Mouse (Mus musculus) regulatory T cell (primary cell): ENCODE results near the gene Prpf6.

Experiments used
- in situ Hi-C: fragments of 300-600 bp; cut with MboI, MseI; formaldehyde crosslinking; loops from one replicate; pipeline ENCODE4 v1.15.1; 2025; ENCODE audit warnings: high pct_unique_total_duplicates

The Prpf6 gene

GRCm38 (mm10) chr2:181579681-181580080 is 12.0 kb upstream of the Prpf6 start:
- in situ Hi-C loops, result loop anchor here (5.0 kb wide), 1 partner anchor 47 kb away; no protein-coding TSS in a partner anchor

- in situ Hi-C loops, result no loop called here
Observed at GRCm38 (mm10) chr2:181580131-181580772, 11.4 kb upstream of the Prpf6 start.

- in situ Hi-C loops, result no loop called here
Observed at GRCm38 (mm10) chr2:181581016-181581401, 10.7 kb upstream of the Prpf6 start.

DNA sequence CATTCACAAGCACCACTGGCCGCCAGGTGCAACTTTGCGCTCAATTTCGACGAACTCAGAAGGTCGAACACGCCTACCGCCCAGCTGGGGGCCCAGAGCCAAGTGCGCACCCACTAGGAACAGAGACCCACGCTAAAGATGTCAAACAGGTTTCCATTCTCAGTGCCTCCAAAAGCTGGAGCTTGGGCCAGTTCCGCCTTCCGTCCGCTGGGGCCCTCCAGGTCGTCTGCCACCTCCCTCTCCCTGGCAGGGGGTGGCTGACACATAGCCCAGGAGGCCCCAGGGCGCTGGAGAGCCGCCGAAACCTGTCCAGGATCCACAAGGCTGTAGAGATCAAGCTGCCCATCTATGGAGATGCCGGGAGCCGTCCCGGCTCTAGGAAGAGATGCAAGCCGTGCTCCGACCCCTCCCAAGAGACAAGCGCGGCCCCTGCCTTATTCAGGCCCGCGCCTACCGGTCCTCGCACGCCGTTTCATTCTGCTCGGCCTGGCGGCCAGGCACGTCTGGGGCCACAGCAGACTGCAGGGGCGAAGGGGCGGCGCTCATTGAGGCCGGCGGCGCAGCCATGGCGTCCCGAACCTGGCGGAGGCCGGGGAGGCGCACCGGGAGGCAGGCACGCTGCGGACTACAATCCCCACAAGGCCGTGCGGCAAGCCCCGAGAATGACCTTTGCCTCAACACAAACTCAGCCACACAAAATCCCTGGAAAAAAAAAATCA is 10.1 kb upstream of the Prpf6 start:
- in situ Hi-C loops, result no loop called here

DNA sequence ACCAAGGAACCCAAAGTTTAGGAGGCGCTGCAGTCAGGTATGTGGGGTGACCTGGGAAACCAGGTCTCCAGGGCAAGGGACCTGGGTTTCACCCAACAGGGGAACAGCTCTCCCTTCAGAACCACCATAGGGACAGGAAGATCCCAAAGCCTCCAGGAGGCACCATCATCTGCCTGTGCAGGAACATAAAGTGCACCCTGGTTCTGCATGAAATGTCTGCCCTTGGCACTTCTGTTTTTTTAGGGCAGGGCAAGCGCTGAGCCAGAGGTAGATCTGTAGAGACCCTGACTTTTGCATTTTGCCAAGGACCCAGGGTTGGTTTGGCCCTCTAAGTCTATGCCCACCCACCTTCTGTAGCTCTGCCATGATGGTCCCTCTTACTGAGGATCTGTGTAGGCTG is 9.3 kb upstream of the Prpf6 start:
- in situ Hi-C loops, result no loop called here

GRCm38 (mm10) chr2:181582939-181583338 is 8.7 kb upstream of the Prpf6 start:
- in situ Hi-C loops, result no loop called here

DNA sequence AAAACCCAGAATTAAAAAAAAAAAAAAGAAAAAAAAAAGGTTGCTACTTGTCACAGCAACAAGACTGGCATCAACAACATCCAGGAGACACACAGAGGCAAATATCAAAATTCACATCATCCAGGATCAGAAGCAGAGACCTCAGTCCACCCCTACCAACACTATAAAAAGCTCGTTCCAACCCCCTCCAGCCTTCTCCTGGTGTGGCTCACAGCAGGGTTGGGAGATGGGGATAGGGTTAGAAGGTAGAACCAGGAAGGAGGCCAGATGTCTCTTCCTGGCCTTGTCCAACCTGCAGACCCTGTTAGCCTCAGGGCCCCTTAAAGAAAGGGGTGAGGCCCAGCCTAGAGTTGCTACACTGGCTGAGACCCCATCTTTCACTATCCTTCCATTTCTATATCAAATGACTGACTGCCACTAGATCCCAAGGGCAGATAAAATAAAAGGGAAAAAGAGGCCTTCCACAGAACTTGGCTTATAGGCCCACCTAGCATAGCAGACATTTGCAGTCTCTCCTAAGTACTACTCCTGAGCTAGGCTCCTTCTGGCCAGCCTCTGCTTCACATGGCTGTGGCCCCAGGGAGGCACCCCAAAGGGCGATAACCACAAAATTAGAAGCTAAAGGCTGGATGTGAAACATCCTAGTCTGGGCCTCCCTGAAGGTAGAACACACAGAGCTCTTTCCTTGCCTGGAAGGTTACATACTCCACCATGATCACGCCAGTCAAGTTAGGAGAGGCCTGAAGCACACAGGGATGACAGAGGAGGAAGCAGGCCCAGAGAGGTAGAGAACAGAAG is 8.0 kb upstream of the Prpf6 start:
- in situ Hi-C loops, result no loop called here

DNA sequence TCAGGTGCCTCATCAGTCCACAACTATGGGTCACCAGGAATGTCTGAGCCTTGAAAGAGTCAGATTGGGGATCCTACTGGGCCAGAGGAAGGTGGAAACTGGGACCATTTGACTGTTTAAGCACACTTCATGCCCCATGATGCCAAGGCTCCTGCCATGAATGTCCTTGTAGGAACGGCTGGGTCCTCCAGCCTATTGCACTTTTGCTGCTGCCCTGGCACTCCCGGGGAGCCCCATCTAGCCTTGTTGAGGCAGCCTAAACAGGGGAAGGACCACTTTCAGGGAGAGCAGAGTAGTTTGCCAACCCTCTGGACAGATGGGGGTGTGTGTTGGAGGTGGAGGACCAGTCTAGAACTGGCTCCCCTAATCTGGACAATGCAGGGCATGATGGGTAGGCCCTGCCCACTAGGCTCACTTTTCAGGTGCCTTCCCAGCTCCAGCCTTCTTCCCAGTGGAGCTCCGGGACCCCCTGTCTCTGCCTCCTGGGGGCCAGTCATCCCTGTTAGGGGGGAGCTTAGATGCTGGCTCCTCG is 7.2 kb upstream of the Prpf6 start, which contains the start of gene Uckl1:
Gene Uckl1, minus strand, starts transcription at position 482 of the 532 bp plus-strand sequence.
- in situ Hi-C loops, result no loop called here

DNA sequence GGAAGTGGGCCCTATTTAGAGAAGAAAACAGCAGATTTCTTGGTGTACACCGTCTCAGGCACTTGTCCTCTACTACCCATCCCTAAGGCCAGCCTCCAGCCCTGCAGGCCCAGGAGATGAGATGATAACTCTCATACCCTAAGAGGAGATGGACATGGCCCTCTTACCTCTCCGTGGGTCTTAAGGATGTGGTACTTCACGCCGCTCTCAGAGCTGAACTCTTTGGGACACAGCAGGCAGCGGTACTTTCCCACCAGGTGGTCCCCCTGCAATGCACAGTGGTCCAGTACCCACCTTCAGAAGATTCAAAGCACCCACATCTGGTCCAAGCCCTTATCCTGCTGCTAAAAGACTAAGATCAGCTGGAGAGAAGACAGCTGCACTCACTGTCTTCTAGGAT is 6.2 kb upstream of the Prpf6 start:
- in situ Hi-C loops, result no loop called here

DNA sequence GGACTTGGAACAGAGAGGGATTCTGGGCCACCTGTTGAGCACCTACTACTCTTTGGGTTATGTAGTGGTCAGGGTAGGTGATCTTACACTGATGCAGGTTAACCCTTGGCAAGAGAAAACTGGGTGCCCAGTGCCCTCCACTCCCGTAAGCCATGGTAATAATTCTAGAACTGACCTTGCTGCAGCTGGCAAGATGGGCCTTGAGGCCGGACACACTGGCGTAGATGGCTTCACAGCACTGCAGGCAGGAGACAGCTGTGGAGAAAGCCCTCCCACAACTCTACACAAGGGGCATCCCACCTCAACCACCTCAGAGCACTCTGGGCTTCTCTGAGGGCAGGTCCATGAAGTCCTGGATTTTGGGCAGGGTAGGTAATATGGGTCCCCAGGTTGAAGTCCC is 5.5 kb upstream of the Prpf6 start:
- in situ Hi-C loops, result no loop called here

DNA sequence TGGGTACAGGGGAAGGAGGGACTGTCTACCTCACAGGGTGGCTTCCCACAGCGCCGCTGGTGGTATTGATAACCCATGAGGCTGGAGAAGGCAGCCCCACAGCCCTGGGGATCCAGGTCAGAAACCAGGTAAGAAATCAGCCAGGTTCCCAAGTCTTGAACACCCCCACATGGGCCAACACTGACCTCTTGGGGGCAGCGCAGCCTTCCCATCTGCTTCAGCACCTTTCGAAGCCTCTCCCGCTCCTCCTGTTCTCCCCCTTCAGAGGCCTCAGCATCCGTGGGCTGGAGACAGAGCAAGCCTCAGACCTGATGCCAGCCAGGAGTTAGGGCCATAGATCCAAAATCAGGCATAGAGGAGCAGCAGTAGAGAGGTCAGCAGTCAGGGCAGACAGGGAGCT is 3.9 kb upstream of the Prpf6 start:
- in situ Hi-C loops, result no loop called here

- in situ Hi-C loops, result no loop called here
Observed at GRCm38 (mm10) chr2:181588229-181588780, 3.4 kb upstream of the Prpf6 start.

- in situ Hi-C loops, result no loop called here
Observed at GRCm38 (mm10) chr2:181589011-181589731, 2.5 kb upstream of the Prpf6 start.

- in situ Hi-C loops, result no loop called here
Observed at GRCm38 (mm10) chr2:181589732-181590105, 1.9 kb upstream of the Prpf6 start.

- in situ Hi-C loops, result no loop called here
Observed at GRCm38 (mm10) chr2:181590471-181590870, 1.2 kb upstream of the Prpf6 start.

GRCm38 (mm10) chr2:181592231-181593041 is 768 bp downstream of the Prpf6 start, which contains the start of gene Zfp512b:
Zfp512b (minus strand) TSS chr2:181592803.
- in situ Hi-C loops, result no loop called here

GRCm38 (mm10) chr2:181593042-181593421 is 1.4 kb downstream of the Prpf6 start:
- in situ Hi-C loops, result no loop called here

- in situ Hi-C loops, result no loop called here
Observed at GRCm38 (mm10) chr2:181593937-181594336, 2.3 kb downstream of the Prpf6 start.

- in situ Hi-C loops, result no loop called here
Observed at GRCm38 (mm10) chr2:181594946-181595696, 3.5 kb downstream of the Prpf6 start.
